Mouse (Mus musculus) spleen, postnatal 14 days (tissue): ENCODE measurements at regions not wholly inside any gene's neighbourhood (a gene's known extent, or its start where the extent isn't known, plus 50 kb on each side); places are given as distances from the start of the nearest gene placed in this dataset.

Experiments used
- DNase-seq, 2 experiments: peaks; one replicate each; pipeline ENCODE4 v3.0.0; 2021 to 2022; ENCODE audit warnings: low spot score in 2 of 2

DNA sequence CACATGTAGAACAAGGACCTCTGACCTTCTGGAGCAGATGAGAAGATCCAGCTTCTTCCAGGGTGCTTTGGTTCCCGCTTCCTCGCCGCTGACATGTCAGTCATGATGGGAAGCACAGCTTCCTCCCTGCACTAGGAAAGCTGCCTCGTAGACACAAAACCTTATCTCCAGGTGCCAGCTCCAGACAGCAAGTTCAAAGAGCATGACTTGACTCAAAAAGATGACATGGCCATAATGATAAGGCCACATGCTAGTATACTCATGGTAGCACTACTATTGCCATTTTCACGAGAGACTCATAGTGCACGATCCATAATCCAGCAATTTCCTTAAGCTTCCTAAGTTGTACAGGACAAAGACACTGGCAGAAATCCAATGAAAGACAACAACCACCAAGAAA is 272.1 kb downstream of the Gm9195 start:
- DNase-seq: no peak

DNA sequence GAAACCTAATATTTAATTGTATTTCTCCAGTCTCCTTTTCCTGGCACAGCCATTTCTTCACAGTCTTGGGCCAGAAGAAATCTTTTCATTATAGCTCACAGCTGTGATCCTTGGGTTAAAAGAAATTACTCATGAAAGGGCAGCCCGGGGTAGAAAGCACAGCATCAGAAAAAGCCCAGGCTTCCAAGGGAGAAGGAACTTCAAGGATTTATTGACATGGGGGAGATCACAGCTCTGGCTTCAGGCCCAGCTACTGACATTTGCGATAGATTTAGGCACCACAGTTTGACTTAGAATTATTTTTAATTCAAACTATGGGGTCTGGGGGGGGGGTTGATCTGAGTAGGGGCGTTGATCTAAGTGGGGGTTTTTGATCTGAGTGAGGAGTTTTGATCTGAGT is 291.3 kb downstream of the Gm9195 start:
- DNase-seq: no peak

DNA sequence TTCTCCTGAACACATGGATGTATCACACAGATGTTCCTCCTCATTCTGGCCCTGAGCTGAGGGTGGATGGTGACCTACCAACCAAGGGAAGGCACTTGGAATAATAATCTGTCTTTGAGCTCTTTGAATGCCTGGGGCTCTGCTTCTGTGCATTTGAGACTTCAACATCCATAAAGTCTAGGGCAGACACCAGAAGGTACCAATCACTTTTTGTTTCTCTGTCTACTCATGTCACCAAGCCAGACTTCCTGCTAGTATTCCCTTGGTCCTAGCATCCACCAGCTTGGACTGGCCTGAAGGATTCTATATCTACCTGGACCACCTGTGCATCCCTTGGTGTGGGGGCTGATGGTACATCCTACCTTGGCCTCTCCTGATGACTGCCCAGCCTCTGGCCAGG is 291.7 kb downstream of the Gm9195 start:
- DNase-seq: no peak

DNA sequence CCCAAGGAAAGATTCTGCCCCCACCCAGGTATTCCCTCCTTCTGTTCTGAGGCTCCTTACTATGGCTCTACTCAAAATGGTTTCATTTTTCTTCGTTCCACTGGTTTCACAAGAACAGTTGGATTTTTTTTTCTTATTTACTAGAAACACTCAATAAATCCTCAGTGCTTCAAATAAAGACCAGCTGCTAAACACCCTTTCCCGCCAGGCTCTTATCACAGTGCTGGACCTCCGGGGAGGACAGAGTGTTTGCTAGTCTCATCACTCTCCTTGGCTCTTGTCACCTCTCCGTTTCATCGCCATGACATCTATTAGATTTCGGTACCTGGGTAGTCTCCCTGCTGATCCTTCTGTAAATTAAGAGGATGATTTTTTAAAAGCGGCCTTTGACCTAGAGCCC is 293.7 kb downstream of the Gm9195 start:
- no peak for DNase-seq

DNA sequence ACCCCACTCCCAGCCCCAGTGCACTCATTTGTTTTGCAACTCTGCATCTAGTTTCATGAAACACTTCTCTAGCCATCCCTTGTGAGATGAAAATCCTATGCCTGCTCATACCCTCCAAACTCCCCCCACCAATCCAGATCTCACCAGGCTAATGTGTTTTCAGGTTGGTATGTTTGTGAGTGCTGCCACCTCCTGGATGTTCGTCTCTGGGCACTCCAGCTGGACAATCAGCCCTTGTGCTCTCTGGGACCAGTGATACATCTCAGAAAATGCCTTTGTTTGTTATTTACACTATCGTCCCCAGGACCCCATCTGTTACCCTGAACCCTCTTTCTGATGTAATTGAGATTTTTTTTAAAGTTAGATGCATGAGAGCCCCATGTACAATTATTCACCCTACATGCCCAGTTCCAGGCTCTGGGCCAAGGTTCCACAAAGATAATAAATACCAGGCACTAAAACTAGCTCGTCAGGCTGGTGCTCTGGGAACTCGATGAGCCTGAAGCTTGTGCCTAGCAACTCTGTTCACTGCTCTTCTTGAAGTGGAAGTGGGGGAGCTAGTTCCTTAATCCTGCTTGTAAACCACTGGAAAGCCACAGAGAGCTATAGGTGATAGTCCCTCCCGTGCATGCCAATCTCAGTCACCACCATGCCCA is 304.2 kb downstream of the Gm9195 start:
- DNase-seq: no peak

DNA sequence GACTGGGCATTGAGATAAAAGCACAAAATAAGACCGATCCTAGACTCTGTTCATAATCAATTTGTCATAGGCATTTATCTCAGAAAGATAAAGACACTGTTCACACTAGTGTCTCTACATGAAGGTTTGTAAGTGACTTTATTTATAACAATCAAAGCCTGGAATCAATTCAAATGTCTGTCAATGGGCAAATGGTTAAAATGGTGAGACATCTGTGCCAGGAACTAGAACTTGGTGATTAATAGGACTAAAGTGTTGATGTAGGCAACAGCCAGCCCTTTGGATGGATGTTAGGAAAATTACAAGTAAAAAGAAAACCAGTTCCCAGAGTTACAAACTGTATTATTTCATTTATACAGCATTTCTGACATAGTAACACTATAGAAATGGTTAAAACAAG is 315.9 kb downstream of the Gm9195 start:
- DNase-seq: no peak

DNA sequence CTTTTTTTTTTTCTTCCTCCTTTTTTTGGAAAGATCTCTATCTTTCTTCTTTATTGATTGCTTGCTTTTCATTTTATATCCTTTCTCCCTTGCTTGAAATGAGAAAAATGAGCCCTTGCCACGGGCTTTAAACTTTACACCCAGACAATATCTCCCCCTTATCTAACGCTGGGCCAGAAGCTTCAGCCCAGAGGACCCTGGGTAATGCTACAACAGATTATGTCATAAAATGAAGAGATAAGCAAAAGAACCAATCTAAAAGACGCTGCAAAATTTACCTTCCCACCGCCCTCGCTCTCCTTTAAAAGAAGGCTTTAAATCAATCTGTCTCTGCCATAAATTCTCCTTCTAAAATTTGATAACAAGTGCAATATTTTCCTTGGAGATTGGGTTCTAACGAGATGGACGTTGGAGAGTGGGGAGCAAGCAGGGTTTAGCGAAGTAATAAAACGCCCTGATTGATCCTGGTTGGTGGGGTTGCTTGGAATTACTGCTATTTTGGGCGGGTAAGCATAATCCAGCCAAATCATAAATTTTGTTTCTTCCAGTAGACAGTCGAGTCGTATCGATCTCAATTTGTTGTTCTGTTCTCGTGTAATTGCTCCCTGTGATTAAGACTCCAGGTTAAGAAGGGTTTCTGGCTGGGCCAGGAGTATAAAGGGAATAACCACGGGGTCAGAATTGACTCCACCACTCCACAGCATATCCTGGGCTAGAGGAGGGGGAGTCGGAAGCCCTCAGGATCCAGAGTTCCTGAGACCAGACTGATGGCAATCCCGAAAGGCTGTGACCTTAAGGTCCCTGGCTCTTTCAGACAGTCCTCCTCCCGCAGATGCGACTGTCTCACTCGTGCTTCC is 318.9 kb downstream of the Gm9195 start:
- DNase-seq: no peak

DNA sequence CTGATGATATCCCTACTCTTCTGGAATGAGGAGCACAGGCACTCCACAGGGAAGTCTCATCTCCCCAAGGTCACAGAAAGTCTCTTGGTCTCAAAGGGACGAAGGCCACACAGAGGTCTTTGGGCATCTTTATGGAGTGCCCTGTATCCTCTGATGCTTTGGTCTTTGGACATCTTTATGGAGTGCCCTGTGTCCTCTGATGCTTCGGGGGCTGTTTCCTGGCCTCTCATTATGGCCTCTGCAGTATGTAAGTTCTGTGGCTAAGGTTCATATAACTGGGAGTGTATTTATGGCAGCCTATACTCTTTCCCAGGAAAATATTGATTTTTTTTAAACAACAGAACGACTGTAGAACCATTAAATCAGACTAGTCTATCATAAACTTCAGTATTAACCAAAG is 319.9 kb downstream of the Gm9195 start:
- DNase-seq: no peak

DNA sequence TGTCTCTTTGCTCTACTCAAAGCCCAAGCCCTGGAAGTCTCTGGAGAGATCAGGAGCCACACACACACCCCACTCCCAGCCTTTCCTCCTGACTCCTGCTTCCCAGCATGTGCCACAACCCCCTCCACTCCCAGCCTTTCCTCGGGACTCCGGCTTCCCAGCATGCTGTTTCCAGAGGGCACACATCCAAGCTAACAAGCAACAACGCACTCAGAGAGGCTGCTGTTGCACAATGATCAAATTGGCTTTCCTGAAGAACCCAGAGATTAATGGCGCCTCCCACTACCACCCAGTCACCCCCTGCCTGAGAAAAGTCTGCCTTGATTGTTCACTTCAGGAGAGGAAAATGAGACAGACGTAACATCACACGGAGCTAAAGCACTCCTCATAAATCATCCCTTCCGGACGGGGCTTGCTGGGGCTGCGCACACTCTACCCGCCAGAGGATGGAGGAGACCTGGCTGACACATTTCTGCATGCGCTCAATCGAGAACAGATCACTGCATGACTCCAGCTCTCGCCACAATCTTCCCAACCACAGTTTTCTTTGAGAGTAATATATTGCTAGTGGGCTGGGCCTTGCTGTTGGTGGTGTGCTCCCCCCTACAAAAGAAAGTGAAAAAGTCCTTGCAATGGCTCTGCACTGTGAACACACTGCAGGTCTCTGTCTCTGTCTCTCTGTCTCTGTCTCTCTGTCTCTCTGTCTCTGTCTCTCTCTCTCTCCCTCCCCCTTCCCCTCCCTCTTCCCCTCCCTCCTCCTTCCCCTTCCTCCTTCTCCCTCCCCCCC is 332.9 kb downstream of the Gm9195 start:
- no peak for DNase-seq

DNA sequence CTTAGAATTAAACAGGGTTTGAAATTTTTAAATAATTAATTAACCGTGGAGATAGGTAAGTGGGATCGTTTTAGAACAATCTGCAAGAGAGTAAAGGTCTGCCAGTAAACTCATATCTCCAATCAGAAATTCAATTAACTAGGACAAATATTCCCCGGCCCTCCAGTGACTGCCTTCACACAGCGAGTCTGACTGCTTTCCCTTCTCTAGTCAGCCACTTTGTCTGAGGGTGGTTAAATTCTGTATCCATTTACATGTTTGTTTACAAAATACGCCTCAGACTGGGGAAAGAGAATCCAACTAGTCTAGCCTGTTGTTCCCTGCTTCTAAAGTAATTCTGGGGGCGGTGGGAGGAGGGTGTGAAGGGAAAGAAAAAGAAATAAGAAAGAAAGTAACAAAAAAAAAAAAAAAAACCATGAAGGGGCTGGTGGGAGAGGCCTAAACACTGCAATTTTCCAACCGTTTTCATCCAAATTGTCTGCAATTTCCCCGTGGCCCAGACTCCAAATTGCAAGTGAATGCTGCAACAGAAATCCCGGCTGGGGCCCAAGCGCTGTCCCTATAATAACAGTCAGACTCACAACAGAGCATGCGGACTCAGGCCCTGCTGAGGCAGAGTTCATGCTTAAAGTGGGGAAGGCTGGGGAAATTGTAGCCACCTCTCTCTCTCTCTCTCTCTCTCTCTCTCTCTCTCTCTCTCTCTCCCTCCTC is 336.3 kb downstream of the Gm9195 start:
- DNase-seq: no peak

DNA sequence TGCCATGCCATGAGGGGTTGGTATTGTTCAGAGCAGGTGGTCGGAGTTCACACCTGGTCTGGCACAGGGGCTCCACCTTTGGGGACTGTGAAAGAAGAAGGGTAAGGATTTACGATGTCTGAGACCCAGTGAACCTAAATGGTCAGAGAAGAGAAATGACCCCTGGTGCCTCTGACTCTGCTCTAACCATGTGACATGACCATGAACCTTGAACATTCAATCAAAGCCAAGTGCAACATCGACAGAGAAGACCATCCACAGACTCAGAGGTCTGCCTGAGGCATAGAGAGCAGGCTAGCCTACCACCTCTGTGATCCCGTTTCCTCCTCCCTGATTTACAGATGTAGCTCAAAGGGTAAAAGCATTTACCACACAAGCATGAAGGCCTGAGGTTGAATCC is 340.0 kb downstream of the Gm9195 start:
- no peak for DNase-seq

DNA sequence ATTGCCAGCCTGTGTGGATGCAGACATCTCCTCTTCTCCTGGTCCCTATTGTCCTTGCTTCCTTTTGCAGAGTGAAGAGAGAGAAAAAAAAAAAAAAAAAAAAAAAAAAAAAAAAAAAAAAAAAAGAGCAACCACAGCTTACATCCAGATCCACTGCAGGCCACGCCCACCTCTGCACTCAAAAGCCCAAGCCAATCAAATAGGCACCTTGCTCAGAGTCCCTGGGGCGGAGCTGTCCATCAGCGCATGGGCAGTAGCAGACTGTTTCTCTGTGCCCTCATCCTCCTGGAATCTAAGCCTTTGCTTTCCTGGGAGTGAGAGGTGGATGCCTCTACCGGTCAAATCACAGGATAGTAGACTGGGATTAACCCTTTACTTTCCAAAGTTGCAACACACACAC is 342.2 kb downstream of the Gm9195 start:
- no peak for DNase-seq

DNA sequence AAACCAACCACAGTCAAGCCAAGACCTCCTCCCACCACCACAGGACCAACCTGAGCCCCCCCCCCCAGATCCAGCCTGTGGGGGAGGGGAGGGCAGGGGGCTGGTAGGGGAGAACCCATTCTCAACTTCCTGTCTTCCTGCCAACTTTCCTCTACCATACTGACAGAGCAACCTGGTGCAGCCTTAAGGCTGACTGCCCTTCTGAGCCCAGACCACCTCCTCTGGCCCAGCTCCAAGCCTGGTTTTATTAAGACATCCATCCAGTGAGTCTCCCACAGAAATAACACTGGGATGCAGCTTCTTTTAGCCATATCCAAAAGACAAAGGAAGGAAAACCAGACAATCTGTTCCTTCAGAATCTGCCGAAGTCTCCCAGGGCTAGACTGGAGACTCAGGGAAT is 342.8 kb downstream of the Gm9195 start:
- no peak for DNase-seq

DNA sequence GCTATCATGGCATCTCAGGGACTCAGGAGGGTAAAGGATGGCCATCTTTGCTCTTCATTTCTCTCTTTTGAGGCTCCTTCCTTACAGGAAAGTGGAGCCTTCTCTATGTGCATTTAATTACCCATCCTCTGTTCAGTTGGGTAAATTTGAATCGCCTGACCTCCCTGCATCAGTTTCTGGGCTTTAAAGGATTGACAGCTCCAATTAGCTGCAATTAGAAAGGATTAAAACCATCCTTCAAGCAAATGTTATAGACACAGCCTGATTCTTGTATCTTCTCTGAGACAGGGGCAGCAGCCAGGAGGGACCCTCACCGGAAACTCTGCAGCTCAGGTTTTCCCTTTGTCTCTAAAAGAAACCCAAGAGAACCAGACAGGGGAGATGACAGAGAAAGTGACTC is 345.3 kb downstream of the Gm9195 start:
- DNase-seq: no peak

DNA sequence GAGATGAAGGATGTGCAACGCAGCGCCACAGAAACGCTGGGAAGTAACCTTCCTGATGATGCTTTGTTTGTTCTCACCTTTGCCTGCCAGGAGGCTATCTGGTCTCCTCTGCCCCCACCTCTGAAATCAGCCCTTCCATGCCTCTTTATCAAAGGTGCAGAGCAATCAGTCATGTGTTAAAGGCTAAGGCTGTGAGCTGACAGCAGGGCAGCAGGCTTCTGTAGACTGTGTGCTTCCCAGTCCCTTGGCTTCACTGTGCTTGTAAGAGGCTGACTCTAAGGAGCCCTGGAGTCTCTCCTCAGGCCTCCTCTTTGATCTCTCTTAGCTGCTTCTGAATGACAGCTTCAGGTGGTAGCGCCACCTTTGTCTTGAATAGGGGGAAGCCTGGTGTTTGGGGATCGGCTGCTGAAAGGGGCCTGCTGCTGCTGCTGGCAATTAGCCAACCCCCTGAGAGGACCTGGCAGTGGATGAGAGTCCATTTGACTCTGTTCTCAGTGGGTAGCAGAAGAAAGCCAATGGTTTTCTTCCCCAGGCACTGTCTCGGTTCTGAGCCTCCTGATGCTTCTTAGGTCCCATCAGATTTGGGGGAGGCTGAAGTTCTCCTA is 348.7 kb downstream of the Gm9195 start:
- no peak for DNase-seq

DNA sequence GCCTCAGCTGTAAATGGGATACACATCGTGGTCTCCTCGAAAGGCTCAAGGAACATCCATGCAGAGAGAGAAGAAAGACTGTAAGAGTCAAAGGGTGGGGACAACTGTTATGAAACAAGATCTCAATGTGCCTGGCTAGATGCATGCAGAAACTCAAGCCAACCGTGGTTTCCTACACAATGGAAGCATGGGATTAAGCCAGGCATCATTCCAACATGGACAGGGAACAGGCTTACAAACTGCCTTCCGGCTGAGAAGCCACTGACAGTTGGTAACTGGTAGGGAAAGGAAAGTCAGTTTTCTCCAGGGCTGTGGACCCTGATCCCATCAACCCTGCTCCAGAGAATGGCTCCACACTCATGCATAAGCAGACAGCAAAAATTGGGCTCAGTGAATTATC is 350.5 kb downstream of the Gm9195 start:
- DNase-seq: no peak

DNA sequence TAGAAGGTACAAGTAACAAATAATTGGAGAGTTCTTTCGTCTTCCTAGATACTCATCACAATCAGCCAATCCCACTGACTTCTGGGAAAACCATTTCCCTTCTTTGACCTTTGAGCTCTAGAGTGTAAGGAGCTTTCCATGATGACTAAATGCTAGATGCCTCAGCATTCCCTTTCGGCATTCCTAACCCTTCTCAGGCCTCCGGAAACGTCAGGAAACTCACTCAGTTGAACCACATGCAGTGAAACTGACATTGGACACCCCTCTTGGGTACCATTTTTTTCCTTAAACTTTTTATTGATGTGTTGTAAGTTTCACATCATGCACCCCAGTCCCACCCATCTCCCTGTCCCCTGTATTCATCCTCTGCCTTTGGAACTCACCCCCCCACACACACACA is 361.5 kb downstream of the Gm9195 start:
- no peak for DNase-seq

DNA sequence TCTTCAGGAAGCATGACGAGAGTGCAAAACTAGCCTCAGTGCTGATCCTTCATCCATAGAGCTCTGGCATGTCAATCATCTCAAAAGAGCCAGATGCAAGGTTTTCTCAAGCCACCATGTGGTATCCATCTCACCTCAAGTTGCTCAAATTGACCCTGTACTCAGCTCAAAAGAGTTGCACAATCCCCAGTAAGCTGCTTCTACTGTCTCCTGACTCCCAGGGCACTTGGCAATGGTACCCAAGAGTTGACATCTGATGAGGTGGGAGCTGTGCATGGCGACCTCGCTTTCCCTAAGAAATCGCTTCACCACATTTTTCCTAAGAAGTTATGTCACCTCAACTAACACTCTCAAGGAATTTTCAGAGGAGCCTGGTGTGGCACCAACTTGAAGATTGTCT is 369.9 kb downstream of the Gm9195 start:
- no peak for DNase-seq

DNA sequence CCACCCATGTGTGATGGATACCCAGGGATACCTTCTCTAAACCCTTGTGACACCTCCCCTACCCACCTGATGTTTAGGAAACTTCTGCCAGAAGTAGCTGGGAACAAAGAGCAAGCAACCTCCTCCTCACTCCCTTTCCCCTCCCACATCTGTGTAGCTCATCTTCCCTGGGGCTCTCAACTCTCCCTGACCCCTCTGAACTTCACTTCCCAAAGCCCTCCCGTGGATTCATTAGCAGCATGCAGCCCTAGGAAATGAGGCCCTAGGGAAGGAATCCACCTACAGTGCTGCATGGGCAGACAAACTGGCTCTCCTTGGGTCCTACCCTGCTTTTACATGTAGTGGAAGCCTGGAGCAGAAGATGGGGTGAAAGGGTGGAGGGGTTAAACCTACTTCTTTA is 370.6 kb downstream of the Gm9195 start:
- DNase-seq: no peak

DNA sequence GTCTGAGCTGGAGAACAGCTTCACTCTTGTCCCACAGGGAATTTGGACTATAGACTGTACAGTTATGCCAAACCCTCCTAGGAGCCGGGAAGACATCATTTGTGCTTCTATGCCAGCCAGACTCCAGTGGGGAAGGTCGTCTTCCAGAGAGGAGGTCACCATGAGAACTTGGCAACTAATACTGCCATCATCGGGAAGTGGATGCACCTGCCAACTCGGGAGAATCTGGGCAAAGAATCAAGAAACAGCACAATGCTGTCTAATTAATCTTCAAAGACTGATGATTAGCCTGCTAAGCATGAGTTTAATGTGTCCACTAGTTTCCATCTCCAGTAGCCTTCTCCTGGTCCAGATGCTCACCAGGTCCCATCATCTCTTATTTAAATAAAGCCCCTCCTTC is 374.8 kb downstream of the Gm9195 start:
- no peak for DNase-seq

DNA sequence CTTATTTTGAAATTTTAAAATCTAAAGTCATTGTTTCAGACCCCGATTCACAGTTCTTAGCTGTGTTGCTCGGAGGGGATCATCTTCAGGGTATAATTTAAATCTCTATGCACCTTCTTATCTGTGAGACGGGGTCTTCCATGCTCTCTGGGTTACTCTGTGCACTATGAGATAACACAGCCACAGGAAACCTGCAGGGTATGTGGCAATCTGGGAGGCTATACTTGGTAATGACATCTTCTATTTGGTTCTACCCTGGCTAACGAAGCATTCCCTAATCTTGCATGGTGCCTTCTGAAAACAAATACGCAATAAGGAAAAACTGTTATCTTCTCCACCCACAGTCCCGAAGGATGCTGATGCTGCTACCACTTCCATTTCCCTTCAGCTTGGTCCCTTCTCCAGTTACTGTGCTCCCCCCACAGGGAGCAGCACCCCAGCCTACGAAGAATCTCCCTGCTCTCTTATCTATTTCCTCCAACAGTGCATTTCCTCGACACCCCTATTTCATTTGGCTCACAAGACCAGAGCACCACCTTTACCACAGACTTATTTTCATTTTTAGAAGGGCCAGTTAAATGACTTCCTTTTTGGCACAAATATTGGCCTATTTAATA is 378.2 kb downstream of the Gm9195 start:
- no peak for DNase-seq
